Mouse (Mus musculus) right cerebral cortex, adult 2 months (tissue): ENCODE data around the gene Mien1.

Experiments used
- DNase-seq, 2 experiments: peaks; one replicate each; pipeline ENCODE4 v3.0.0; 2021 to 2022; ENCODE audit warnings: low spot score in 2 of 2

The Mien1 gene

DNA sequence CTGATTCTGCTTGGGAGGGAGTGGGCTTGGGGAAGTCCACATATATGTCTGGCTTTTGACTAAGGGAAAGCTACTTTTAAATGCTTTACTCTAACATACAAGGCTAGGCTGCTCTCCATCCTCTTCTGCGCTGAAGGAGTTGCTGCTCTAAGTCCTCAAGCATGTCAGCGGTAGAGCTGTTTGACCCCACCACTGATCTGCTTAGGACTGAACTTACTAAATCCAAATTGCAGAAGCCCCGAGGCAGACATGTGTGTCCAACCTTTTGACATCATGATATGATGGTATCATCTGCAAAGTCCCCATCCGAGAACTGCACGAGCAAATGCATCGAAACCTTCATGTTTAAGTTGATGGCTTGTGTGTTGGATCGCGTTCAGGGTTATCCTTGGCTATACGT lies 21.1 kb upstream of the Mien1 start:
- no peak for DNase-seq

DNA sequence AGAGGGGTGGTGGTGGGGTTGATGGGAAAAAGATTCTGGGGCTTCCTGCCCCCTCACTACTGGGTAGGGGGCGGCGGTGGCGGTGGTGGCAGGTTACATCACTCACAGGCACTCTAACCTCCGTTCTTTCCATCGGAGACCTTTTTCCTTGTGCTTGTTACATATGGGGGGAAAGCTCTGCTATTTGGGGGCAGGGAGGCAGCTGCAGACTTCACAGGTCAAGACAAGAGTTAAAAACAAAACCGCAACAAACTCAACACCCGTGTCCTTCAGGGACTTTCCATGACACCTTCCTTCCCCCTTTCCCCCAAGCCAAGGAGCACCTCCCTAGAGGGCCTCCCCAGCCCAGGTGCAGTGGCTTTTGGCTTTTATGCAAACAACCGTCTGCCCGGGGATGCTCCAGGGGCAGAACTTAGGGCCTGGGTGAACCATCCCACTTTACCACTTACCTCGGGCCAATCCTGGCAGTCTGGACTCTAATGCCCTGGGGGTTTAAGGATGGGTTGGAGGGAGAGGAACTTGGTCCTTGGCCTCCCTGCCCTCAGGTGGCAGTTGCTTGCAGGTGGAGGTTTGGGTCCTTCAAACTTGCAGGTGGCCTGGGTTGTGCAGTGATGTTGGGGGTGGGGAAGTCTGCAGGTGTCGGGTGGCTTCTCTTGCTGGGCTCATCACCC lies 20.4 kb upstream of the Mien1 start:
- DNase-seq = no peak

DNA sequence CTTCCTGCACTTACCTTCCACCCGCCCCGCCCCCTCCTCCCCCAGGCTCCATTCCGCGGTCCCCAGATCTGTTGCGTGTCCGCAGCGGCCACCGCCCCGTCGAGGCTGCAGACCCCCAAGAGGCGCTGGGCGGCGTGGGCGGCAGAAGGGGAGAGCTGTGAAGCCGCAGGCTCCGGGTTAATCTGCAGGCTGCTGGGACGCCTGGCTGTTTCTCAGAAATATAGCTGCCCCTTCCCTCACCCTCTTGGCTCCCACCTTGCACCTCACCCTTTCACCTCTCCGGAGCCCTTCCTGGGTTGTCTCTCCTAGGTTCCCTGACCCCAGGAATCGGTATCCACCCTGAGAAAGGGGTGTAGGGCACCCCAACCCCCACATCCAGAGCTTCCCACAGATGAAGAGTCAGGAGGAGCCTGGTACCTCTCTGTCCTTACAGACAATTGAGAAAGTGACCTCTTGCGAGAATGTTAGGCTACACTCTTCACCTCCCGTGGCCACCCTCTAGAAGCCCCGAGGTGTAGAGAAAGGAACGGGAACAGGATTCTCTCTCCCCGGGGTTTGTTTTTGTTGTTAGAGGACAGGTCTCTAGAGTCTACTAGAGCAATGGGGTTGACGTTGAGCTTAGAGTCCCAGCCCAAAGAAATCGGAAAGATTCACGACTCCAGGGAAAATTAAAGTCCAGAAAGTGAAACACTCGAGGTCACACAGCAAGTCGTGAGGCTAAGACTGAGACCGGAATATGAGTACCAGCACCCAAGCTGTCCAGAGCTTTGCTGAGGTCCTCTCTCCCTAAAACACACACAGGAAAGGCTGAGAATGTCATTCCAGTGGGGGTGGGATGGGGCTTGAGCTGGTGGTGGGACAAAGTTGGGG lies 19.6 kb upstream of the Mien1 start:
- no peak for DNase-seq

DNA sequence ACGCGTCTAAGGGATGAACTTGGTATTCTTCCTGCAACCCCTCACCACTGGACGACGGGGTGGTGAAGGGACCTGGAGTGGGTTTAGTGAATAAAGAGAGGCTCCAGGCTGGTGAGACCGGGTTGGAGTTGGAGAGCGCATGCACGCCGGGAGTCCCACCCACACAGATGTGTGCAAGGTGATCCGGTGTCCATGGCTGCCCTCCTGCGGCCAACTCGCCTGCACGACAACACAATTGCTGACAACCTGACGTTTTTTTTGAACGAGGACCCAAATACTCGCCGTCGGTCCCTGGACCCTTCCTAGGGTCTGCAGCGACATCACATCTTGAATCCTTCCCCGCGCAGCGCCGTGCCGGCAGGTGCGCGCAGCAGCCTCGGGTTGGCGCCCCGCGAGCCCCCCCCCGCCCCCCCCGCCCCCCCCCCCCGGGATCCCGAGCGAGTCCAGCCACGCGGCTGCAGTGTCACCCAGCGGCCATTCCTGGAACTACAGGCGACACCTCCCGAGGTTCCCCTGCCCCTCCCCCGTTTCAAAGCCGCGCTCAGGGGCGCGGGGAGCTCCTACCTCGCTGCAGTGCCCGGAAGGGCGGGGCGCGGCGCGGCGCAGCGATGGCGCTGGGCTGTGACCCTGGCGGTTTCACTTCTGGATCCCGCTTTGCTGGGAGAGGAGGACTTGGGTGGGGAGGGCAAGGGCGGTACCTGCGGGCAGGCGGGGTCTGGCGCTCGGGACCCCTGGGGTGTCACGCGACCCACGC lies 18.8 kb upstream of the Mien1 start:
- DNase-seq = peak; percentile 78 to 85

DNA sequence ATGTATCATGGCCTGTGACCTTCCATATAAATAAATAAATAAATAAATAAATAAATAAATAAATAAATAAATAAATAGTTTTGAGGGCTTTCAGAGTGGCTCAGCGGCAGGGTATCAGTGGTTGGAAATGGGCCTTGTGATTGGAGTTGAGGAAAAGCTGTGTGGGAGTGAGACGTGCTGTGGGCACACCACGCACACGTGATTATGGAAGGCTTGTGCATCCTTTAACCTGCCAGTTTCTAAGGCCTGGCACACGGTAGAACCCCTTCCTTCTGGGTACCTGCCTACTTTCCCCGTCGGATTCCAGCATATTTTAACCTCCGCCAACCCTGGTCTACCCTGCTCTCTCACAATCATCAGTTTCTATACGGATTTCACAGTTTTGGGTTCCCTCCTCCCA lies 18.2 kb upstream of the Mien1 start:
- no peak for DNase-seq

DNA sequence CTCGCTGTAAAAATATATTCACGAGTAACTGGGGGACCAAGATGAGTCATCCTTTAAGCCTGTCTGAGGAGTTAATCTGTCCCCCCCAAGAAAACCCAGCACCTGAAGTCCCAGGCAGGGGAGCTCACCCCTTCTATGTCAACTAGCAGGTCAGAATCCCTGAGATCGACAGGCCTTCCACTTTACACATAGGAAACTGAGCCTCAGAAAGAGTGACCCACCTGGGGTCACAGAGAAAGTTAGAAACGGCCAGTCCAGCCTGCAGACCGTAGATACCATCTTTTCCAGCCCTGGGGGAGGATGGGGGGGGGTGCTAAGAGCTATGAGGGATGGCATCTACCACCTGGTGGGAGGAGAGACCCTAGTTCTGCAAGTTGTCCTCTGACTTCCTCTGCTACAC lies 17.8 kb upstream of the Mien1 start:
- DNase-seq = no peak

DNA sequence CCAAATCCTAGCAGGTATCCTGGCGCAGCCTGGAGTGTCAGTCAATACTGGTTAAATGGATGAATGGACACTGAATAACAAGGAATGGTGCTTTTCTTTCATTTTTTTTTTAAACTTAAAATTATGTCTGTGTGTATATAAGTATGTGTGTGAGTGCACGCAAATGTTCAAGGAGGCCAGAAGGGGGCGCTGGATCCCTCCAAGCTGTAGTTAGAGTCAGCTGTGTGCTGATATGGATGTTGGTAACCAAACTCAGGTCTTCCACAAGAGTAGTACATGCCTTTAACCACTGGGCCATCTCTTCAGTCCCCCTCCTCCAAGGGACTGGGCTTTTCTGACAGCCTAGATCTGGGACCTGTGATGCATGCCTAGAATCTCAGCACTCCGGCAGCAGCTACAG lies 16.7 kb upstream of the Mien1 start:
- DNase-seq = no peak

DNA sequence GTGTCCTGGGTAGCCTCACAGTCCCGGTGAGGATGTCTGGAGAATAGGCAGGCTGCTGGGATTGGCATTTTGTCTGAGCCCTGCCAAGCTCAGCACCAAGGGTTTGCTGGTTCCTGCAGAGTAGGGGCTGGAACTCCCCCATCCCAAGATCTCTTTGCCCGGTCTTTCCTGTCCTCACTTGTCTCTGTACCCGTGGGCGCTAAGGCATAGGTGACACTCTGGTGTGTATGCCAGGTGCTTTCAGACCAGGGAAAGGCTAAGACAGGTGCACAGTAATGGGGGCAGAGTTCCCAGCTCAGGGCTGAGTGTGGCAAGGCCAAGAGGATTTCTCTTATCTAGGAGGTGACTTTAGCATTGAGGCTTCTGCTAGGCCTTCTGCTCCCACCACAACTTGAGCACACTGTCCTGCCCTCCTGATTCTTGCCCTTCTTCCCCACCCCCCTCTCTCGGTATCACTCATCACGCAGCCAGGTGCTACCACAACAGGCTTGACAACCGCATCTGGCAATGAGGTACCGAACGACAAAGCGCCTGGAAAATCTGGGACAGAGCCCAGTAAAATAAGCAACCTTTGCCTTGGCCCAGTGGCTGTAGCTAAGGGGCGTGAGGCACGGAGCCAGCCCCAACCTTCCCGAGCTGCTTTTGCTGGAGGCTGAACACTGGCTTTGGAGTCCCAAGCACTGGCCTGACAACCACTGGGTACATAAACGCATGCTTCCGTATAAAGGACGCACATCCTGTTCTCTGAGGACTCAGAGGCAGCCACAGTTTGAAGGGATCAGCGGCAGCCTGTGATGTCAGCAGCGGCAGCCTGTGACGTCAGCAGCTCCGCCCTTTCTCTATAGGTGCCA lies 11.4 kb upstream of the Mien1 start:
- no peak for DNase-seq

DNA sequence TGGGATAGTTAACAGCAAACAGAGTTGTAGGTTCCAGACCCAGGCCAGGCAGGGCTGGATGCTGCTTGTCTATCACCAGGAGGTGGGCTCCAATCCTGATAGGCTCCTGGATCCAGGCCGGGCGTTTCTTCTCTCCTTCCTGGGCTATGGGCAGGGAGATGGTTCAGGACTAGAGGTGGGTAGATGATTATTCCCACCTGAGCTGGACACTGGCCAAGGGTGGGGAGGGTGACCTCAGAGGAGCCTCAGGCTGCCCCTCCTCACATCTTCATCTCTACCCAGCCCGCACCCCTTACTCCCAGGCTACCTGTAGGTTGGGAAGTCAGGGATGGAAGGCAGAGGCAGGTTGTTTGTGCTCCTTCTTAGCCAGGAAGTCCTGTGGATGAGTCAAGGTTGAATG lies 10.6 kb upstream of the Mien1 start:
- no peak for DNase-seq

DNA sequence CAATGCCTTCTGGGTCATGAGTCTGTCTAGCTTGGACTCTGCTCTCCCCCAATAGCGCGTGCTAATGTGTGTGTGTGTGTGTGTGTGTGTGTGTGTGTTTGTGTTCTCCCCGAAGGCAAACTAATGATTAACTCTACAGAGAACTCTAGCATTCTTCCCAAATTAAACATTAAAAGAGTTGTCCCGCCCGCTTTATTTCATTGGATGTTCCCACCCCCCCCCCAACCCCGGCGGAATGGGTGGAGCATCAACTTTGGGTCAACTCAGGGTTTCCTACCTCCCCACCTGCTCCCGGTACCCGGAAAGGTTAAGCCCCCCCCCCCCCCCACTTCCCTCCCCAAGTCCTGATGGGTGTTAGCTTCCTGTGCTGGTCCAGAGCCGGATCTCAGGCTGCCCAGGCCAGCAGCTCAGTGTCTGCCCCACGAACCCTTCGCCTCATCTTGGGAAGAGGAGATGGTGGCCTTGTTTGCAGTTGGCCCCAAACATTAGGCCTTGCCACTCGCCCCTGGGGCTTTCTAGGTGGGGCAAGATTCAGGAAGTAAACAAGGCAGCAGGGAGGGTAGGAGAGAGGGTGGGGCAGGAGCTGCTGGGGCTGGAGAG lies 9.5 kb upstream of the Mien1 start:
- DNase-seq = no peak

DNA sequence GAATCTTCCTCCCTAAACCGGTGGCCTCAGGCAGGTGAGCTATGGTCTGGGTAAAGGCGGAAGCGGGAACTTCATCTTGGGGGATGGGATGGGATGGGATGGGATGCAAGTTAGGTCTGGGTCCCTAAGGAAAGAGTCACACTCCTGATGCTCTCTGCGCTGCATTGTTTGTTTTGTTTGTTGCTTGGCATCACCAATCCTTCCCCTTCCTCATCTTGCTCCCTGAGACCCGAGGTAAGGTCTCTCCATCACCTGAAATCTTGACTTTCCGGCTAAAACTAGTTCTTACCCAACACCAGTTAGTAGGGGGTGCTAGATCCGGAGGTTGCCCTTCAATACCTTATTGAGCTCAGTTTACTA lies 8.7 kb upstream of the Mien1 start:
- DNase-seq = no peak

DNA sequence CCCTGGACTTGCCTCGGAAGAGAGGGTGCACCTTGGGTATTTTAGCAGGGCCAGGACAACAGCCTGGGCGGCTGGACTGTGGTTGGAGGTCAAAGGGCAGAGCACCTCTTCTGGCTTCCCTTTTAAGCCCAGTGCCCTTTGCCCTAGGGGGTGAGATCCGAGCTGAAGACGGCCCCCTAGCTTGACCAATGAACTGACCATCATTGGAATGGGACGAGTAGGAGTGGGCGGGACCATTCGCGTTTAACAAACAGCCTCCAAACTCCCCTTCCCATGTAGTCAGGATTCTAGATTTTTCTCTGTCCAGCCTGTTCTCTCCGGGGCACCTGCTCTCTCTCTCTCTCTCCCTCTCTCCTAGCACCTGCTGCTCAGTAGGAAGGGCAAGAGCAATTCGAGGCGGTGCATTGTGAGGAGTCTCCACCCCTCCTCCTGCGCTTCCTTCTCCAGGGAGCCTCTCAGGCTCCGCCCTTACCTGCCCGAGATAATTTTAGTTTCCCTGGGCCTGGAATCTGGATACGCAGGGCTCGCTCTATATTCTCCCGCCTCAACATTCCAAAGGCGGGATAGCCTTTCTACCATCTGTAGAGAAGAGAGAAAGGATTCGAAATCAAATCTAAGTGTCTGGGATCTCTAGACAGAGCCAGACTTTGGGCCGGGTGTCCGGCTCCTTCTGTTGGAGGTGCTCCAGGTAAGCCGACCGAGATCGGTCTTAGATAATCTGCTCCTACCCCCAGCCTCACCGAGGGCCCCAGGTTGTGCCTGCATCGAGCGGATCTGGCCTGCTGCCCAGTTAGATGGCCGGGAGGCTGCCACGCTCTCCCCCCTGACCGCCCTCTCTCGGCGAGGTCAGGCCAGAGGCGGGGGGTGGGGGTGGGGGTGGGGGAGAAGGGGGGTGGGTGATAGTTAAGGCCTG lies 8.0 kb upstream of the Mien1 start:
- DNase-seq = no peak

DNA sequence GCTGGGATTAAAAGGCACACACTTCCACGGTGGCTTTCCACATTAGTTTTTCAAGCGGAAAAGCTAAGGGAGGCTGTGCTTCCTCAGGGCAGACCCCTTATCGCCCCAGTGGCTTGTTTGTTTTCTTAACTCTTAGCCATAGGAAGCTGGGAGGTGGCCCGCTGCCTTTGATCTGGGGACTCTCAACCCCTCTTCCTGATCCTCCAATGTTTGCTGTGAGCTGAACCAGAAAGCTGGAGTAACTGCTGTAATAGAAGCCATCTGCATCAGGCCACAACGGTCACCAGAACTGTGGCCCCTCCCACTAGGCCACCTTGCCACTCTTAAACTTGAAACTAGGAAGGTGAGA lies 7.4 kb upstream of the Mien1 start, which contains the start of gene Grb7:
Gene Grb7, plus strand, starts transcription at position 182 of the 349 bp plus-strand sequence.
- DNase-seq = no peak

DNA sequence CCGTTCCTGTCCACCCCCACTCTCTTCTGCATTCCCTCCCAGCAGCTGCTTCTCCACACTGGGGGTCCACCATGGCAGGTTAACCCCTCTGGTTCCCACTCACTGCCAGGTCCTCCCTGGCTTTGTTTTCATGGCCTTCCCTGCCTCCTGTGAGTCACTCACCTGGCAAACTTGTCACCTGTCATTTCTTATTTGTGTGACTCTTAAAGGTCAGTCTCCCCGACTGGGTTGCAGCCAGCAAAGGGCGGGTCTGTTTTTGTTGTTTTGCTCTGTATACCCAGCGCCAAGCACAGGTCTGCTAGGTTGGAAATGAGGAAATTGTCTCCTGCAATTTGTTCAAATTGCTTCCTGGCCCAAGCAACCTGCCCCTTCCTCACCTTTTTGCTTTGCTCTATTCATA lies 6.9 kb upstream of the Mien1 start:
- DNase-seq = no peak

DNA sequence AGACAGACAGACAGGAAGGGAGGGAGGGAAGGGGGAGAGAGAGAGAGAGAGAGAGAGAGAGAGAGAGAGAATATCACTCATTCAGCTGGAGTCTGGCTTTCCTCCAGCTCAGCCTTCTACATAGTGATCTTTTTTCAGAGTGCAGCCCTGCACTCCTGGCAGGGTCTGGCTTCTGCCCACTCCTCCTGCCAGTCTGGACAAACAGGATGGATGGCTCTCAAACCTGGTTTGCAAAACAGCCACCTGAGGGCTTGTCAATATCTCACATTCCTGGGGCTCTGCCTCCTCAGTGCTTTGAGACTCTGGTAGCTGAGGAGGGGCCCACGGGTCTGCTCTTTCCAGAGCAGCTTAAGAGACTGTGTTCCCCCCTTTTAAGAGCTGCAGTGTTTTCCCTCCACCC lies 6.4 kb upstream of the Mien1 start:
- DNase-seq = no peak

DNA sequence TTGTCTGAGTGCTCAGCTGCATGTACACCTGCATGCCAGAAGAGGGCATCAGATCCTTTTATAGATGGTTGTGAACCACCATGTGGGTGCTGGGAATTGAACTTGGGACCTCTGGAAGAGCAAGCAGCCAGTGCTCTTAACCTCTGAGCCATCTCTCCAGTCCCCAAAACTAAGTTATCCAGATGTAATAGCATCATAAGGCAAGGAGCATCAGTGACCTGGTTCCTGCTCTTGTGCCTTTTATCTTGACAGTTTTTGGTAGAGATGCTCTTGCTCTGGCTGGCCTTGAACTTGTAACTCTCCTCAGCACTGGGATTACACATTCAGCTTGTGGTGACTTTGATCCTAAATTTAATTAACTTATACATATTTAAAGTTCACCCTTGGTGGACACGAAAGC lies 4.9 kb upstream of the Mien1 start:
- DNase-seq = no peak

DNA sequence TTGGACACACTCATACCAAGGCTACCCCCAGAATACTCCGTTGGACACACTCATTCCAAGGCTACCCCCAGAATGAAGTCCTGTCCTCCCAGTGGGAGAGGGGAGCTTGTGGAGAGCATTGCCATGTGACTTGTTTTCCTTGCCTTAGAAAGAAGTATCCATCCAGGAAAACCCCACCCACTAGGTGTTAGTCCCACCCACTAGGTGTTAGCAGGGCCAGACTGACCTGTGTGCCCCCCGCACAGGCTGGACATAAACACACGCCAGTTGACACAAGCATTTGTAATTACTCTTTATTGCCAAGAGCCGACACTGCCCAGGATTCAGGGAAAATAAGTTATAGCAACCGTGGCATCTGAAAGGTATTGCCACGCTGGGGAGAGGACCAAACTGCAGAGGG lies 1.4 kb downstream of the Mien1 start:
- DNase-seq = no peak

DNA sequence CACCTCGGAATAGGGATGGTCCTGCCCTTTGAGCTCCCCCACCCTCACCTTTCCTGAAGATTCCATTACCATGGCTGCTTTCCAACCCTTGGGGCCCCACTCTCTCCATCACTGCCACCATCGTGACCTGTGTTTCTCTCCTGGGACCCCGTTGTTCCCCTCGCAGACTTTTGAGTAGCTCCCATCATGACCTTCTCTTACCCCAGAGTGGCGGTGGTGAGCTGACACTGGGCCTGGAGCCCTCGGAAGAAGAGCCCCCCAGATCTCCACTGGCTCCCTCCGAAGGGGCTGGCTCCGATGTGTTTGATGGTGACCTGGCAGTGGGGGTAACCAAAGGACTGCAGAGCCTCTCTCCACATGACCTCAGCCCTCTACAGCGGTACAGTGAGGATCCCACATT lies 3.1 kb downstream of the Mien1 start:
- DNase-seq = no peak

DNA sequence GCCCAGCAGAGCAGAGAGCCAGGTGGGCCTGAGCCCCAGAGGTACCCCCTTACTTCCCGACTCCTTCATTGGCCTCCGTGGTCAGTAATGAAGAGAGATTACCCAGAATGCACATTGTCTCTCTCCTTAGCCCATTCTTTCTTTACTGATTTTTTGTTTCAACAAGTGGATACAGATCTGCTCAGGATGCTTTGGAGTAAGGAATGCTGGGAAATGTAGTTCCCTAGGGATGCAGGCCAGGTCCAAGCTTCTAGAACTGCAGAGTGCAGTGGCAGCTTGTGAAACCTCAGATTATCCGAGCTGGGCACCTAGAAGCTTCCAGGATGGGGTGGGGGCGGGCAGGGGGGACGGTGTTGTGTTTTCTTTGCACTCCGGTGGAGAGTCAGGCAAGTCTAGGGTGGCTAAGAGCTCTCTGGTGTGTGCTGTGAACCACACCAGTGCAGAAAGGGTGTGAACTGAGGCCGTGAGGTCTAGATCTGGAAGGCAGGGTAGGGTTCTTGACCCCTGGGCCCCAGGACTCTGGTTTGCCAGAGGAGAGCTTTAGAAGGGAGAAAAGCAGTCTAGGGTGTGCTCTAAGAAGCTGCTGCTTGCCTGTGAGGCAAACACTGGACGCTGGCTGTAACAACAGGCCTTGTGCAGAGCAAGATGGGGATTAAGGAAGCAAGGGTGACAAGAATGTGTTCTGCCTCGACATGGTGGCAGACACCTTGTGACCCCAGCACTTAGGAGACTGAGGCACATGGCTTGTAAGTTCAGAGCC lies 6.9 kb downstream of the Mien1 start:
- DNase-seq = no peak

DNA sequence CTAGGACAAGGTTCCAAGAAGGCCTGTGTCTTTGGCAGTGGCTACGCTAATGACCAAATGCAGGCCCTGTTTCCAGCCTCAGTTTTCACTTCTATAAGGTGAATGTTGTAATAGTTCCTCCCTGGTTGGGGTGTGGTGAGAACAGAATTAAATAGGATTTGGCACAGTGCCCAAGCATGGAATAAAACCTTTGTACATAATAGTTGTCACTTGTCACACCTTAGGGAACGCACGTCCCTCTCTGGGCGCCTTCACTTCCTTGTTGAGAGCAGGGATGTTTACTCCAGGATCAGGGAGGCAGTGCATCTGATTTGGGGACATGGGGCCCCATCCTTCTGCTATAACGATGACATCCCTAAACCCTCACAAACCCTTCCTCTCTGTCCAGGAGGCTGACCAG lies 10.4 kb downstream of the Mien1 start:
- DNase-seq = no peak
